Mouse (Mus musculus) kidney, adult 11 months (tissue): ENCODE results near the gene Gm1330.
"Not testable (repeated sequence)": the region's sequence is repeated elsewhere in the genome, so short reads cannot be mapped to it uniquely, and the experiment has no call there.

Experiments
- DNase-seq: peaks from one replicate; pipeline ENCODE4 v3.0.0; 2022

Gene Gm1330

DNA sequence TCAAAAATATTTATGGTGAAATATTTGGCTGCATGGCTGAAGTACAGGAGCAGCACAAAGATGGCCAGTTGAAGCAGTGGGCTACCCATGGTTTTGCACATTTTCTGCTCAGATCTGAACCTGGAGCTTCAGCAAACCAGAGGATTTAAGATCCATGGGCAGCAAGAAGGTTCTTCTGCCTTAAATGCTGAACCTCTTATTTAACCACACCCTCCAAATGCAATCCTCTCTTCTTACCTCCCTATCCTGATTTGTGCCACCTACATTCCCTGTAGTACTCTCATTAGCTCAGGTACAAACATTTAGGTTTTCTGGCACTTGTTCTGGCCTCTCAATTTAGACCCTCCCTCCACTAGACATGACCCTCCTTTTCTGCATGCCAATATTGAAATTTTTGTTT is at the start of gene Gm1330:
Gm1330 (minus strand) TSS at position 101 of the 400 bp plus-strand sequence.
- no peak for DNase-seq

- not testable (repeated sequence) for DNase-seq
These were observed 14.1 kb upstream of the Gm1330 start, which contains the start of gene Gm10750 for GRCm38 (mm10) chr2:149017137-149017536. TSS of gene Gm10750 (minus strand) at chr2:149017237.

- no peak for DNase-seq
These were observed 1.8 kb upstream of the Gm1330 start for GRCm38 (mm10) chr2:149004826-149005225.

DNA sequence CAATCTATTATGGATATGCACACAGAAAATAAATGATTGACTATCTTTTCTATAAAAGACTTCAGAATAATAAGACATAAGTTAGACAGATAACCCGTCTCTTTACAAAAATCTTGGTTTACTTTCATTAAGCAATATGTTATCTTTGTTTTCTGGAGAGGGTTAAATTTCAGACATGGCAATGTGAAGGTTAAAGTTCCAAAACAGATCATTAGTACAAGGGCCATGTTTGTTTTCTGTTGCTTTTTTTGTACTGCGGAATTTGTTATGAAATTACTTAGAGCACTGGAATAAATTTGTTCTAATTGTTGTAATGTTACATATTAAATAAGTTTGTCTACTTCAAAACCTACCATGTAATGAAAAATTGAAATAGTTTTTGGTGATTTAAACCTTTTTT is 7.9 kb downstream of the Gm1330 start:
- DNase-seq = no peak
